Mouse (Mus musculus): ENCODE measurements around the gene Ajap1. TPM values are rescaled to one million over a fixed set of nuclear protein-coding genes. Genes with fewer than 3 reads are reported as not detected.

The Ajap1 gene
- polyA plus RNA-seq, 1 experiment from 2014 or later: 8.9 TPM

GRCm38 (mm10) chr4:153469712-153470111, 12.9 kb downstream of the Ajap1 start:
- ATAC-seq (ENCODE audit: low FRiP score, low TSS enrichment) (no peak), DNase-seq (no peak)
- Histone ChIP-seq H3K9me3 (ENCODE audit: control insufficient read depth, low read length) (peaks cover 8% of the 10 kb centered on the region), H3K9ac (replicated peaks; ENCODE audit: low read length) (no peak overlapping the region), H3K4me1 (ENCODE audit: control insufficient read depth, insufficient read depth, low read length) (no peaks in the 10 kb centered on the region), H3K27me3 (ENCODE audit: control insufficient read depth, insufficient read depth, low read length) (no peaks in the 10 kb centered on the region), H3K4me3 (replicated peaks; ENCODE audit: low read depth, low read length) (no peak overlapping the region), H3K27ac (replicated peaks; ENCODE audit: low read depth, low read length) (no peak overlapping the region), H3K36me3 (ENCODE audit: control insufficient read depth, insufficient read depth, low read length) (peaks cover 14% of the 10 kb centered on the region; the same call in 1 of the 2 replicates), H3K4me2 (ENCODE audit: low read length) (no peak overlapping the region)
- WGBS: 93% methylated on average over 15 of the region's 15 CpGs

GRCm38 (mm10) chr4:153459934-153460333, 22.7 kb downstream of the Ajap1 start:
- no peak for ATAC-seq (ENCODE audit: low FRiP score, low TSS enrichment)
- no peak for DNase-seq
- WGBS: 93% methylated on average over 15 of the region's 15 CpGs

GRCm38 (mm10) chr4:153459503-153459902, 23.1 kb downstream of the Ajap1 start:
- no peak for ATAC-seq (ENCODE audit: low FRiP score, low TSS enrichment)
- Histone ChIP-seq H3K36me3 (ENCODE audit: control insufficient read depth, insufficient read depth, low read length) (no peaks in the 10 kb centered on the region), H3K4me3 (replicated peaks; ENCODE audit: low read depth, low read length) (no peak overlapping the region), H3K4me1 (ENCODE audit: control insufficient read depth, insufficient read depth, low read length) (no peaks in the 10 kb centered on the region), H3K27ac (replicated peaks; ENCODE audit: low read depth, low read length) (no peak overlapping the region), H3K27me3 (ENCODE audit: control insufficient read depth, insufficient read depth, low read length) (no peaks in the 10 kb centered on the region), H3K9ac (replicated peaks; ENCODE audit: low read length) (no peak overlapping the region), H3K4me2 (ENCODE audit: low read length) (no peak overlapping the region), H3K9me3 (ENCODE audit: control insufficient read depth, low read length) (no peaks in the 10 kb centered on the region)
- 97% methylated on average over 9 of the region's 9 CpGs for WGBS
- no peak for DNase-seq

More at GRCm38 (mm10) chr4:153459934-153460333, 22.7 kb downstream of the Ajap1 start:
- Histone ChIP-seq H3K27me3 (ENCODE audit: control insufficient read depth, insufficient read depth, low read length) (no peaks in the 10 kb centered on the region), H3K27ac (replicated peaks; ENCODE audit: low read depth, low read length) (no peak overlapping the region), H3K9ac (replicated peaks; ENCODE audit: low read length) (no peak overlapping the region), H3K9me3 (ENCODE audit: control insufficient read depth, low read length) (no peaks in the 10 kb centered on the region), H3K4me1 (ENCODE audit: control insufficient read depth, insufficient read depth, low read length) (no peaks in the 10 kb centered on the region), H3K4me3 (replicated peaks; ENCODE audit: low read depth, low read length) (no peak overlapping the region), H3K36me3 (ENCODE audit: control insufficient read depth, insufficient read depth, low read length) (no peaks in the 10 kb centered on the region), H3K4me2 (ENCODE audit: low read length) (no peak overlapping the region)

GRCm38 (mm10) chr4:153458821-153459220, 23.8 kb downstream of the Ajap1 start:
- Histone ChIP-seq H3K36me3 (ENCODE audit: control insufficient read depth, insufficient read depth, low read length) (no peaks in the 10 kb centered on the region), H3K4me2 (ENCODE audit: low read length) (no peak overlapping the region), H3K4me3 (replicated peaks; ENCODE audit: low read depth, low read length) (no peak overlapping the region), H3K27ac (replicated peaks; ENCODE audit: low read depth, low read length) (no peak overlapping the region), H3K4me1 (ENCODE audit: control insufficient read depth, insufficient read depth, low read length) (no peaks in the 10 kb centered on the region), H3K9me3 (ENCODE audit: control insufficient read depth, low read length) (no peaks in the 10 kb centered on the region), H3K27me3 (ENCODE audit: control insufficient read depth, insufficient read depth, low read length) (no peaks in the 10 kb centered on the region), H3K9ac (replicated peaks; ENCODE audit: low read length) (no peak overlapping the region)
- DNase-seq (no peak), ATAC-seq (ENCODE audit: low FRiP score, low TSS enrichment) (no peak)
- 81% methylated on average over 15 of the region's 15 CpGs for WGBS

- no peak for ATAC-seq (ENCODE audit: low FRiP score, low TSS enrichment)
- Histone ChIP-seq H3K9ac (replicated peaks; ENCODE audit: low read length) (no peak overlapping the region), H3K4me2 (ENCODE audit: low read length) (no peak overlapping the region), H3K27ac (replicated peaks; ENCODE audit: low read depth, low read length) (no peak overlapping the region), H3K9me3 (ENCODE audit: control insufficient read depth, low read length) (no peaks in the 10 kb centered on the region), H3K4me3 (replicated peaks; ENCODE audit: low read depth, low read length) (no peak overlapping the region), H3K27me3 (ENCODE audit: control insufficient read depth, insufficient read depth, low read length) (no peaks in the 10 kb centered on the region), H3K4me1 (ENCODE audit: control insufficient read depth, insufficient read depth, low read length) (no peaks in the 10 kb centered on the region), H3K36me3 (ENCODE audit: control insufficient read depth, insufficient read depth, low read length) (no peaks in the 10 kb centered on the region)
- 94% methylated on average over 7 of the region's 7 CpGs for WGBS
- DNase-seq: no peak
Observed at GRCm38 (mm10) chr4:153453496-153453895, 29.1 kb downstream of the Ajap1 start.

DNA sequence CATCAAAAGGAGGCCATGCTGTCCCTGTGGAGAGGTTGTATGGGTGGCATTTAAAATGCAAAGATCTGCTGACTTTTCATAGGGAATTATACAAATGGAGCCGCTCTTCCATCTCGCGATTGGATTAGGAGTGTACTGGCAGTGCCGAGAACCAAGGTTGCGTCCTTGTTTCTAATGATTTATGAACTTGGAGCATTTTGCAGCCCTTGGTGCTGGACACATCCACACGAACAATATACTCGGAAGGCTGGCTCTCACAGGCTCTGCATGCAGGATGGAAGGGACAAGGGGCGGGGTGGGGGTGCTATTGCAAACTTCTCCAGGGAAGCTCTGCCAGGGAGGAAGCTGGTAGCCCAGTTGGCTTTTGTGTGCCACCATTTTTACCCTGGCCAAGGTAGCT, 31.1 kb downstream of the Ajap1 start:
- H3K27ac ChIP-seq (replicated peaks; ENCODE audit: low read depth, low read length): no peak overlapping the region
- H3K4me3 ChIP-seq (replicated peaks; ENCODE audit: low read depth, low read length): no peak overlapping the region
- H3K9ac ChIP-seq (replicated peaks; ENCODE audit: low read length): no peak overlapping the region
- no peak for ATAC-seq (ENCODE audit: low FRiP score, low TSS enrichment)
- H3K27me3 ChIP-seq (ENCODE audit: control insufficient read depth, insufficient read depth, low read length): no peaks in the 10 kb centered on the region
- H3K4me2 ChIP-seq (ENCODE audit: low read length): no peak overlapping the region
- DNase-seq: no peak
- WGBS: 82% methylated on average over 8 of the region's 8 CpGs
- H3K4me1 ChIP-seq (ENCODE audit: control insufficient read depth, insufficient read depth, low read length): no peaks in the 10 kb centered on the region
- H3K9me3 ChIP-seq (ENCODE audit: control insufficient read depth, low read length): no peaks in the 10 kb centered on the region
- no peaks in the 10 kb centered on the region for H3K36me3 ChIP-seq (ENCODE audit: control insufficient read depth, insufficient read depth, low read length)

DNA sequence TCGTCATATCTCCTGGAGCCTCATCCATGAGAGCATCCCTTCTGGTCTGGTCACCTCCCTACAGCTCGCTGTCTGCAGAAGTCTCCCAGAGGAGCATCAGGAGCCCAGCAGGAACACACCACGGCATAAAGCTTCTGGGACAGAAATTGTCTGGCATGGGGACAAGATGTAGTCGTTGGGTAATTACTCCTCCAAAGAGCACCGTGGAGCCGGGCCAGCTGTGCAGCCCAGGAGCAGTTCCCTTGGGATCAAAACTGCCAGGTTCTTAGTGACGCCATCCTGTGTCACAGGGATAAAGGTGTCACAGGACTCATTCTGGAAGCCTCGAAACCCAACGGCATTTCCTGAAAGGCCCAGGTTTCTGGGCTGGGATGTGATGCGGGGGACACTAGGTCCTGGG, 40.1 kb downstream of the Ajap1 start:
- H3K27me3 ChIP-seq (ENCODE audit: control insufficient read depth, insufficient read depth, low read length): no peaks in the 10 kb centered on the region
- no peaks in the 10 kb centered on the region for H3K36me3 ChIP-seq (ENCODE audit: control insufficient read depth, insufficient read depth, low read length)
- H3K9ac ChIP-seq (replicated peaks; ENCODE audit: low read length): no peak overlapping the region
- no peak overlapping the region for H3K4me2 ChIP-seq (ENCODE audit: low read length)
- WGBS: 82% methylated on average over 10 of the region's 10 CpGs
- H3K27ac ChIP-seq (replicated peaks; ENCODE audit: low read depth, low read length): no peak overlapping the region
- no peak for DNase-seq
- H3K9me3 ChIP-seq (ENCODE audit: control insufficient read depth, low read length): no peaks in the 10 kb centered on the region
- no peak for ATAC-seq (ENCODE audit: low FRiP score, low TSS enrichment)
- no peak overlapping the region for H3K4me3 ChIP-seq (replicated peaks; ENCODE audit: low read depth, low read length)
- peaks cover 7% of the 10 kb centered on the region for H3K4me1 ChIP-seq (ENCODE audit: control insufficient read depth, insufficient read depth, low read length)

DNA sequence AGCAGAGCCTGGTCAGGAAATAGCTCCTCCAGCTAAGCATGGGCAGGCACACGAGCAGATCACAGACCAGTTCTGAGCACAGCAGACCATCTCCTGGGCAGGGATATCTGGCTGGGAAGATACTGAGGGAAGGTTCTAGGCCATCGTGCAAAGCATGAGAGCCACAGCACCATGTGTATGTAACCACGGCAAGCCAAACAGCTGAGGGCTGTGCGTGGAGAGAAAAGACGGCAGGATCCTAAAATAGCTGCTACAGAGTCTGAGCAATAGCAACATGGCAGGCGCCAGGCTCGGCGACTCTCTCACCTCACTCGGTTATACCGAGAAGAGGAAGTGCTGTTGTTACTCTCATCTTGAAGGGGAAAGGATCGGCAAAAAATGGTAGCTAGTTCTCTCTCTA, 42.7 kb downstream of the Ajap1 start:
- 84% methylated on average over 11 of the region's 11 CpGs for WGBS
- Histone ChIP-seq H3K9me3 (ENCODE audit: control insufficient read depth, low read length) (no peaks in the 10 kb centered on the region), H3K36me3 (ENCODE audit: control insufficient read depth, insufficient read depth, low read length) (no peaks in the 10 kb centered on the region), H3K4me1 (ENCODE audit: control insufficient read depth, insufficient read depth, low read length) (peaks cover 25% of the 10 kb centered on the region), H3K27ac (replicated peaks; ENCODE audit: low read depth, low read length) (peak overlapping the region; percentile 49; the same call in 1 of the 2 replicates), H3K4me3 (replicated peaks; ENCODE audit: low read depth, low read length) (no peak overlapping the region), H3K4me2 (ENCODE audit: low read length) (no peak overlapping the region), H3K9ac (replicated peaks; ENCODE audit: low read length) (no peak overlapping the region), H3K27me3 (ENCODE audit: control insufficient read depth, insufficient read depth, low read length) (no peaks in the 10 kb centered on the region)
- DNase-seq (no peak), ATAC-seq (ENCODE audit: low FRiP score, low TSS enrichment) (no peak)

GRCm38 (mm10) chr4:153439031-153439430, 43.6 kb downstream of the Ajap1 start:
- no peaks in the 10 kb centered on the region for H3K27me3 ChIP-seq (ENCODE audit: control insufficient read depth, insufficient read depth, low read length)
- H3K27ac ChIP-seq (replicated peaks; ENCODE audit: low read depth, low read length): peak overlapping the region; percentile 49; the same call in 1 of the 2 replicates
- H3K4me1 ChIP-seq (ENCODE audit: control insufficient read depth, insufficient read depth, low read length): peaks cover 25% of the 10 kb centered on the region
- no peak overlapping the region for H3K4me3 ChIP-seq (replicated peaks; ENCODE audit: low read depth, low read length)
- H3K9ac ChIP-seq (replicated peaks; ENCODE audit: low read length): no peak overlapping the region
- ATAC-seq (ENCODE audit: low FRiP score, low TSS enrichment): no peak
- H3K36me3 ChIP-seq (ENCODE audit: control insufficient read depth, insufficient read depth, low read length): no peaks in the 10 kb centered on the region
- H3K9me3 ChIP-seq (ENCODE audit: control insufficient read depth, low read length): no peaks in the 10 kb centered on the region
- 40% methylated on average over 12 of the region's 12 CpGs for WGBS
- no peak overlapping the region for H3K4me2 ChIP-seq (ENCODE audit: low read length)
- DNase-seq: peak; percentile 57

All from midbrain, embryonic 14.5 days (tissue).